Mouse (Mus musculus): ENCODE measurements at regions not wholly inside any gene's neighbourhood (a gene's known extent, or its start where the extent isn't known, plus 50 kb on each side); places are given as distances from the start of the nearest gene placed in this dataset.

DNA sequence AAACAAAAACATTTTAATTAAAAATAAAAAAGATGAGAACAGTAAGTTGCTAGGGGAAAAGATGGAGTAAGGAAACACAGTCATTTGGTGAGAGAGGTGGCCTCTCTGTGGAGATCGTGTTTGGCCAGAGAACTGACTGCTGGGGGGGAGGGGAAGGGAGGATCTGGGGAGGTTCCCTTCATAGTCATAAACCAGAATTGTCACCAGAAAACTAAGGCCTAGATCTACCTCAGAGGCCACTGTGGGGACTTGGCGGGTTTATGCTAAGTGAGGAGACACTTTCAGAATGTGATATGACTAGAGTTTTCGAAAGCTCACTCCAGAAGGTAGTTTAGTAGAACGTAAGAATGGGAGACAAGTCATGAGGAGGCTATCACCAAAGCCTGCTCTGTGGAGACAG, 339.4 kb upstream of the Rnaseh2b start:
- no peak for TF ChIP-seq CTCF (conservative IDR thresholded peaks at IDR 0.05; ENCODE audit: low read length)
- no peak for TF ChIP-seq POU5F1 (IDR thresholded peaks at IDR 0.05; ENCODE audit: borderline replicate concordance, low read length)
- TF ChIP-seq NANOG (IDR thresholded peaks at IDR 0.05; ENCODE audit: borderline replicate concordance, low read length) = no peak
